Mouse (Mus musculus) forebrain, embryonic 13.5 days (tissue): ENCODE measurements around the gene Fars2. TPM values are rescaled to one million over a fixed set of nuclear protein-coding genes. Genes with fewer than 3 reads are reported as not detected.

Experiments
- ATAC-seq: fragments of 200-750 bp; cut with Nextera tagmentation; 2 replicates; pipeline ENCODE4 v1.8.0; 2017
- H3K27ac ChIP-seq: fragments of 300-500 bp; sonication (generic); 2 replicates; pipeline ENCODE4 v1.5.1; 2015; ENCODE audit warnings: inconsistent platforms, mild to moderate bottlenecking, moderate library complexity
- H3K27me3 ChIP-seq: fragments of 300-500 bp; sonication (generic); 2 replicates; pipeline ENCODE4 v1.6.1; 2015; ENCODE audit warnings: mild to moderate bottlenecking, inconsistent platforms
- H3K36me3 ChIP-seq: fragments of 300-500 bp; sonication (generic); 2 replicates; pipeline ENCODE4 v1.6.1; 2015; ENCODE audit warnings: mild to moderate bottlenecking, inconsistent platforms; ENCODE audit not compliant: poor library complexity, severe bottlenecking
- H3K4me1 ChIP-seq: fragments of 300-500 bp; sonication (generic); 2 replicates; pipeline ENCODE4 v1.6.1; 2015; ENCODE audit warnings: inconsistent platforms
- H3K4me2 ChIP-seq: fragments of 300-500 bp; sonication (generic); 2 replicates; pipeline ENCODE4 v1.6.1; 2015; ENCODE audit warnings: inconsistent platforms, mild to moderate bottlenecking, moderate library complexity
- H3K4me3 ChIP-seq: fragments of 300-500 bp; sonication (generic); 2 replicates; pipeline ENCODE4 v1.5.1; 2015; ENCODE audit warnings: mild to moderate bottlenecking, inconsistent platforms
- H3K9ac ChIP-seq: fragments of 300-500 bp; sonication (generic); 2 replicates; pipeline ENCODE4 v1.6.1; 2015; ENCODE audit warnings: mild to moderate bottlenecking, inconsistent platforms
- H3K9me3 ChIP-seq: fragments of 300-500 bp; sonication (generic); replicated peaks from 2 replicates; pipeline ENCODE4 v1.6.1; 2016; ENCODE audit warnings: inconsistent platforms
- WGBS: fragments of 180-500 bp; shearing (Covaris S2); methylation state at CpG from one replicate; pipeline ENCODE4 v1.1.7; 2015; 5-methylcytosine and 5-hydroxymethylcytosine counted together
- polyA plus RNA-seq: library from polyadenylated mRNA; unstranded; fragments of >200 nt; fragmentation: Nextera tagmentation; extraction: Ambion mirVana; gene quantifications from 2 replicates; pipeline ENCODE4 v1.2.1, GENCODE M21; 2015

Gene Fars2
- polyA plus RNA-seq, 1 experiment from 2014 or later, result 32.6 TPM

DNA sequence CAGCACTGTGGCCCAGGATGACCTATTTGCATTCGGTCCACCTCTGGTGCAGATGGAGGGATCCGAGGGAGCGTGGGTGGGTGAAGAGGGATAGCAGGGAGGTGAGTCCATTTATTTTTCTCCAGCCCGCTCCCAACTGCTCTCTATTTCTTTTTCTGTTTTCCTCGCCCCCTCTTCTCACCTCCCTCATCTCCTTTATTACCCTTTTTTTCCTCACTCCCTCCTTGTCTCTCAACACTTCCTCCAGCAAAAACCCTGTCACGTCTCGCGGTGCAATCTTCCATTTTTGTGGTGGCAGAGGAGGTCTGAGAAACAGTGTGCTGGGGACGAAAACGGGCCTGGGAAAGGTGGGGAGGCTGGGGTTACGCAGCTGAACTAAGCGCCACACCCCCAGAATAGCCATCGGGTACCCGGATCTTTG is 613.1 kb downstream of the Fars2 start:
- H3K9ac ChIP-seq, result peak overlapping the region; percentile 67
- no peak for ATAC-seq
- H3K9me3 ChIP-seq, result no peaks in the 10 kb centered on the region
- peak overlapping the region; percentile 52 for H3K4me3 ChIP-seq
- H3K4me2 ChIP-seq, result peak overlapping the region; percentile 72
- H3K4me1 ChIP-seq, result peaks cover 29% of the 10 kb centered on the region
- H3K36me3 ChIP-seq, result no peaks in the 10 kb centered on the region
- peaks cover 73% of the 10 kb centered on the region for H3K27me3 ChIP-seq
- 8% methylated on average over 14 of the region's 14 CpGs for WGBS
- peak overlapping the region; percentile 90 for H3K27ac ChIP-seq

DNA sequence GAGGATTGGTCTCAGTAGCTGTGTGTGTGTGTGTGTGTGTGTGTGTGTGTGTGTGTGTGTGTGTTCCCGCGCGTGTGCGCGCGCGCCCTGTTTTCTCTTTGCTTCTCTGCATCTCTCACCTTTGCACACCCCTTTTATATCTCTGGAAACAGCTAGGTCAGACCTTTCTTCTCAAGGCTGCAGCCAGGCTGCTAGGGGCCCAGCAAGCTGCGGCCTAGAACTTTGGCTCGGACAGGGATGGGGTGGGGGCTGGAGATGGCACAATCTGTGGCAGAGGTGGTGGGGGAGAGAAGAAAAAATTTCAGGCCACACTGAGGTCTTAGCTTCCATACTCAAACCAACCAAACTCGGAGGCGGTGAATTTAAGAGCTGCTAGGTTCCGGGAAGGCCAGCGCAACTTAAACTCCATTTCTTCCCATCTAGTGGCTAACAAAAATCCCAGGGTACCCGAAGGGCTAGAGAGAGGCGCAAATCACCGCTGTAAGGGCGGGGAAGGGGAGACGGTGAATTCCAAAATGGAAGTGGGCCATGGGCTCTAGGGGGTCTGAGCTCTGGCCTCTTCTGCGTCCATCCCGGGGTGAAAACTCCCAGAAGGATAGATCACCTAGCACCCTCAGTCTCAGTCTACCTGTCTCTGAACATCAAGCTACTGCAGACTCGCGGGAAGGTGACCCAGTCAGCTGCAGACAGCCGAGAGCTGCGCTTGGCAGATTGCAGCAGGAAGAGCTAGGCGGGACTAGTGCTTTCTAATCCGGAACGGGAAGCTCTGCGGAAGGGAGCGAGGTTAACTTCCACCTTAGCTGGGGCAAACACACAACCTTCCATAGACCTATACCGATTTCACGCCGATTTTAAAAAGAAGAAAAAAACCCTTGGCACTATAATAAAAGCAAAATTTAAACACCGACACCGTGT is 614.1 kb downstream of the Fars2 start:
- H3K27me3 ChIP-seq, result peaks cover 68% of the 10 kb centered on the region
- H3K36me3 ChIP-seq, result no peaks in the 10 kb centered on the region
- no peaks in the 10 kb centered on the region for H3K9me3 ChIP-seq
- H3K27ac ChIP-seq, result peak overlapping the region; percentile 90
- ATAC-seq, result no peak
- H3K4me3 ChIP-seq, result peak overlapping the region; percentile 52
- H3K4me2 ChIP-seq, result peak overlapping the region; percentile 72
- H3K9ac ChIP-seq, result peak overlapping the region; percentile 76
- 1% methylated on average over 34 of the region's 34 CpGs for WGBS
- H3K4me1 ChIP-seq, result peaks cover 33% of the 10 kb centered on the region

- Histone ChIP-seq H3K27me3 (peaks cover 65% of the 10 kb centered on the region), H3K9ac (peak overlapping the region; percentile 76), H3K4me3 (peak overlapping the region; percentile 52), H3K9me3 (no peaks in the 10 kb centered on the region), H3K4me2 (peak overlapping the region; percentile 72), H3K4me1 (peaks cover 31% of the 10 kb centered on the region), H3K36me3 (no peaks in the 10 kb centered on the region), H3K27ac (peak overlapping the region; percentile 90)
- no peak for ATAC-seq
- WGBS, result under 1% methylated on average over 23 of the region's 23 CpGs
Observed at GRCm38 (mm10) chr13:36731931-36732461, 614.8 kb downstream of the Fars2 start.

GRCm38 (mm10) chr13:36732891-36733490 is 615.8 kb downstream of the Fars2 start:
- Histone ChIP-seq H3K36me3 (no peaks in the 10 kb centered on the region), H3K4me1 (peaks cover 26% of the 10 kb centered on the region), H3K27me3 (peaks cover 56% of the 10 kb centered on the region), H3K9ac (peak overlapping the region; percentile 76), H3K4me3 (peak overlapping the region; percentile 52), H3K27ac (peak overlapping the region; percentile 90), H3K4me2 (peak overlapping the region; percentile 72), H3K9me3 (no peaks in the 10 kb centered on the region)
- 5% methylated on average over 6 of the region's 6 CpGs for WGBS
- ATAC-seq, result no peak

GRCm38 (mm10) chr13:36733566-36733965 is 616.4 kb downstream of the Fars2 start:
- H3K4me1 ChIP-seq, result peaks cover 26% of the 10 kb centered on the region
- no peak for ATAC-seq
- H3K9me3 ChIP-seq, result no peaks in the 10 kb centered on the region
- H3K4me2 ChIP-seq, result peak overlapping the region; percentile 72
- H3K27ac ChIP-seq, result peak overlapping the region; percentile 94
- peaks cover 50% of the 10 kb centered on the region for H3K27me3 ChIP-seq
- H3K36me3 ChIP-seq, result no peaks in the 10 kb centered on the region
- under 1% methylated on average over 10 of the region's 10 CpGs for WGBS
- peak overlapping the region; percentile 76 for H3K9ac ChIP-seq
- H3K4me3 ChIP-seq, result peak overlapping the region; percentile 52

- Histone ChIP-seq H3K9me3 (no peaks in the 10 kb centered on the region), H3K27ac (peak overlapping the region; percentile 94), H3K4me1 (peaks cover 26% of the 10 kb centered on the region), H3K4me2 (peak overlapping the region; percentile 72), H3K9ac (peak overlapping the region; percentile 76), H3K4me3 (peak overlapping the region; percentile 52), H3K36me3 (no peaks in the 10 kb centered on the region), H3K27me3 (peaks cover 44% of the 10 kb centered on the region)
- WGBS, result 0% methylated on average over 25 of the region's 26 CpGs
- ATAC-seq, result peak; percentile 23
Observed at GRCm38 (mm10) chr13:36733989-36734690, 616.9 kb downstream of the Fars2 start.

DNA sequence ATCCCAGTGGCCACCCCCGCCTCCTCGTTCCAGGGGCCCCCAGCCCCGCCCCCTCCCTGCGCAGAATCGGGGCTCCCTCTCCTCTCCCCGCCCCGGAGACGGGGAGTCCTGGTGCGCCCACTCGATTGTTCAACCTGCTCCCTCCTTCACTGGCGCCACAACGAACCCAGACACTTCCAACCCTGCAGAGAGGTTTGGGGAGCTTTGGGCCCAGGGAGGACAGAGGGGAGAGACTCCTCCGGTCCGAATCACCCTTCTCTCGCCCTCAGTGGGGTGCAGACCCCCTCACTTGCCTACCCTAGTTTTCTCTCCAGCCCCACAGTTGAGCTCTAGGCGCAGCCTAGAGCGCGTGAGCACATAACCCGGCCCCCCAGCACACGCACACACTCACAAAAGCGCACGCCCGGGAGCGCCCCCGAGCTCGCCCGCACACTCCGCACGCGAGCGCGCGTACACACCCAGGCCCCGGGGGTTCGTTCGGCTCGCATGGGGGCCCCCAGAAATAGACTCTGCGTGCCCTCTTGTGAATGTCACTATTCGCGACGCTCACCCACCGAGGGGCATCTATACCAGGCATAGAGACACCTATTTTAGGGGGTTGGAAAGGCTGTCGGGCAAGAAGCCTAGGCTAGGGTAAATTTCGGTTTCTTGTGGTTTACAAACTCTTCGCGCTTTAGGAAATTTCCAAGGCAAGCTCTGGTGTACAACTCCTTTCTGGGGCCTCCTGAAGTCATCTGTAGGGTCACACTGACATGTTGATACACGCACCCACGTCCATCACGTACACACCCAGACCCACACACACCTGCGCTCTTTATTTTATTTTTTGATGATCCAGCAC is 617.7 kb downstream of the Fars2 start, which contains the start of gene Nrn1:
TSS of gene Nrn1 (minus strand) at position 401 of the 841 bp plus-strand sequence.
- Histone ChIP-seq H3K4me3 (peak within 1 kb of the TSS; percentile 52), H3K9me3 (no peaks in the 10 kb centered on the region), H3K9ac (peak within 1 kb of the TSS; percentile 76), H3K4me1 (peaks cover 26% of the 10 kb centered on the region), H3K27ac (peak within 1 kb of the TSS; percentile 94), H3K27me3 (peaks cover 36% of the 10 kb centered on the region), H3K4me2 (peak within 1 kb of the TSS; percentile 72), H3K36me3 (no peaks in the 10 kb centered on the region)
- peak; percentile 54 for ATAC-seq
- WGBS, result under 1% methylated on average over 50 of the region's 50 CpGs

DNA sequence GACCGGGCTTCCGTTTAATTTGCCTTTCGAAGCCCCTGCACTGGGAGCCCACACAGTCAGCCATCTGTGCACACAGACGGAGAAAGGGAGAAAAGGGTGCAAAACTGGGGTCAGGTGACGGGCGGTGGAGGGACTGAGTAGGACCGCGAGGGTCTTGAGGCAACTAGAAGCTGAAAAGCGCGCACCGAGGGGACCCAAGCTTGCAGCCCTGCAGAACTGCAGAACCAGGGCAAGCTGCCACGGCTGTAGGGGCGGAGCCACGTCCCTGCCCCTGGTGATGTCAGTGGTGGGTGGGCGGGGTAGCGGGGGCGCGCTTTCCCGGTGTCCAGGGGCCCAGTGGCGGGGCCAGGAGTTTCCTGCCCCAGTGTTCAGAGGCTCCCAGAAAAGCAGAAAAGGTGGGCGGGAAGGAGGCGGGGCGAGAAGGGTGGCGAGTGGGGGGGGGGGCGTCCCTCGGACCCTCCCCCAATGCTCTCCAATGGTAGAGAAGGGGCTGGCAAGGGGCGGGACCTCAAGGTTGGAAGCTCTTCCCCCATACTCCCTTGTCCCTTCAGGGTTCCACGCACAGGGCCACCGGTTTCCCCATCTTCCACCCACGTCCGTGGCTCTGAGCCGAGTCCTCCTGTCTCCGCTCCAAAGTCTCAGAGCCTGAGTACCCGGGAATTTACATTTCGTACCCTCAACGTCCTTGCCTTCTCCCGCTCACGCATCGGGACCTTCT is 618.8 kb downstream of the Fars2 start:
- Histone ChIP-seq H3K9me3 (no peaks in the 10 kb centered on the region), H3K27me3 (peaks cover 27% of the 10 kb centered on the region), H3K4me1 (peaks cover 26% of the 10 kb centered on the region), H3K4me2 (peak overlapping the region; percentile 72), H3K4me3 (peak overlapping the region; percentile 52), H3K27ac (peak overlapping the region; percentile 94), H3K9ac (peak overlapping the region; percentile 76), H3K36me3 (no peaks in the 10 kb centered on the region)
- peak; percentile 88 for ATAC-seq
- WGBS, result under 1% methylated on average over 25 of the region's 39 CpGs

GRCm38 (mm10) chr13:36736619-36736996 is 619.4 kb downstream of the Fars2 start:
- ATAC-seq, result peak; percentile 6
- H3K4me2 ChIP-seq, result peak overlapping the region; percentile 72
- peaks cover 21% of the 10 kb centered on the region for H3K27me3 ChIP-seq

DNA sequence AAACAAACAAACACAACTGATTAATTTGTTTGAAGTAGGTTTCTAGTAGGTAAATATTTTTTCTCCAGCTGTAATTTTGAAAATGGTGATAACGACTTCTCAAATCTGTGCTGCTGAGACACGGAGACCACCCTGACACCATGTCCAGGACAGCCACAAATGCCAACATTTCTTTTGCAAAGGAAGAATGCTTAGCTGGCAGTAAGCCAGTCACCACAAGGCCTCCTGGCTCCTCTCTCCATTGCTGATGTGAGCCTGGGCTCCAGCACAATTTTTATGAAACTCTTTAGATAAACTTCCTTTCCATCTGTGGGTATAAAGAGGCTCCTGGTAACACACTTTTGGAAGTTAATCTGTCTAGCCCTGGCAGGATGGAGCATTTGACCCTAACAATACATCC is 632.8 kb downstream of the Fars2 start:
- H3K27ac ChIP-seq, result no peak overlapping the region
- WGBS, result 55% methylated on average over 2 of the region's 2 CpGs
- no peak for ATAC-seq
- H3K9ac ChIP-seq, result no peak overlapping the region
- no peaks in the 10 kb centered on the region; the same call in 1 of the 2 replicates for H3K4me1 ChIP-seq
- no peak overlapping the region for H3K4me3 ChIP-seq
- H3K27me3 ChIP-seq, result no peaks in the 10 kb centered on the region
- H3K9me3 ChIP-seq, result no peaks in the 10 kb centered on the region
- H3K4me2 ChIP-seq, result no peak overlapping the region
- H3K36me3 ChIP-seq, result no peaks in the 10 kb centered on the region

More at GRCm38 (mm10) chr13:36736619-36736996, 619.4 kb downstream of the Fars2 start:
- Histone ChIP-seq H3K9ac (peak overlapping the region; percentile 76), H3K27ac (peak overlapping the region; percentile 94), H3K9me3 (no peaks in the 10 kb centered on the region), H3K4me3 (peak overlapping the region; percentile 52), H3K36me3 (no peaks in the 10 kb centered on the region), H3K4me1 (peaks cover 22% of the 10 kb centered on the region)
- WGBS, result 5% methylated on average over 9 of the region's 9 CpGs
